Mouse (Mus musculus) MEL-GATA-1-ER (cell line): ENCODE measurements at regions not wholly inside any gene's neighbourhood (a gene's known extent, or its start where the extent isn't known, plus 50 kb on each side); places are given as distances from the start of the nearest gene placed in this dataset.

Experiments used
- DNase-seq: peaks from one replicate; pipeline ENCODE4 v3.0.0-alpha.2; 2012; ENCODE audit warnings: low read depth; ENCODE audit errors: extremely low read depth

DNA sequence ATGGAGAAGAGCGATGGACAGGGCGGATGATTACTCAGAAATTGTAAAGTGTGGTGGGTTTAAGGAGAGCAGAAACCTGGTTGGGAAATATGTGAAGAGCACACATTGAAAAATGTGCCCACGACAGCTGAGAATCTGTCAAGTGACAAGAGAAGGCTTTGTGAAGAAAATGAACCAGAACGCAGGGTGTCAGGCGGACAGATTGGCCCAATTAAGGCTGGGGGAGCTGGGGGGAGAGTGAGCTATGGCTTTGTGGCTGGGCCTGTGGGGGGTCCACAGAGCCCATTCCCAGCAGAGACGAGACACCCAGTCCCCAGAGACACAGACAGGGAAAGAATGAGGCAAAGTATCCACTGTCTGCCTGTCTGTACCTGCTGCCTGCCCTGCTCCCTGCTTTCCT, 153.3 kb downstream of the Shq1 start:
- no peak for DNase-seq

GRCm38 (mm10) chr6:100512676-100513075, 158.3 kb downstream of the Shq1 start:
- DNase-seq = no peak

- DNase-seq = no peak
These were observed 160.3 kb downstream of the Shq1 start for GRCm38 (mm10) chr6:100510676-100511075.

DNA sequence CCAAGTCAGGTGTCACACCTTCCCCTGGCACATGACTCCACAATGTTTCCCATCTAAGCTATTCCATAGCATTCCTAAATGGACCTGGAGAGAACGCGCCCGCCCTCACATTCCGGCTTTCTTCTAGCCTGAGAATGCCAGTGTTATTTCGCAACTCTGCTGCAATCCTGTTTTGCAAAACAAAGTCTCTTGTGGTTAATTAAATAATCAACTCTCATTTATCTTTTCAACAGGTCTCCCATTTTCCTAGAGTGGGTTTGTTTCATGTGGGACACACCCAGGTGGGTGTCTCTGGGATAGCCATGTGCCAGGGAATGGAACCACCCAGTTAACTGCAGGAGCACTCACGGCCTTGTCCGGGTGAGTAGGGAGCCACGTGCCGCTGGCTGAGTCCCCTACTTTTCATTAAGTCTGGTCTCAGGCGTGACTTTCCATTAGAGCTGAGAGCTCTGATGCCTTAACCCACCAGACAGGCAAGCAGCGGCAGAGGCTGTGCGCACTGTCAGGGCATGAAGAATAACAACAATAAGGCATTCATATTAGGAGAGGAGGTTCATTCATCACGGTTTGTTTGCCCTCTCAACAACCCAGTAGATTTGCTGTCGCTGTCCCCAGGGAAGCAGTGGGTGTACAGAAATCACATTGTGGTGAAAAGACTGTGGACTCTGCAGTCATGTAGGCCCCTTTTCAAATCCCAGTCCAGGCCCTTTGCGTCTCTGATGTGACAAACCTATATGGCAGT, 165.3 kb downstream of the Shq1 start:
- no peak for DNase-seq

DNA sequence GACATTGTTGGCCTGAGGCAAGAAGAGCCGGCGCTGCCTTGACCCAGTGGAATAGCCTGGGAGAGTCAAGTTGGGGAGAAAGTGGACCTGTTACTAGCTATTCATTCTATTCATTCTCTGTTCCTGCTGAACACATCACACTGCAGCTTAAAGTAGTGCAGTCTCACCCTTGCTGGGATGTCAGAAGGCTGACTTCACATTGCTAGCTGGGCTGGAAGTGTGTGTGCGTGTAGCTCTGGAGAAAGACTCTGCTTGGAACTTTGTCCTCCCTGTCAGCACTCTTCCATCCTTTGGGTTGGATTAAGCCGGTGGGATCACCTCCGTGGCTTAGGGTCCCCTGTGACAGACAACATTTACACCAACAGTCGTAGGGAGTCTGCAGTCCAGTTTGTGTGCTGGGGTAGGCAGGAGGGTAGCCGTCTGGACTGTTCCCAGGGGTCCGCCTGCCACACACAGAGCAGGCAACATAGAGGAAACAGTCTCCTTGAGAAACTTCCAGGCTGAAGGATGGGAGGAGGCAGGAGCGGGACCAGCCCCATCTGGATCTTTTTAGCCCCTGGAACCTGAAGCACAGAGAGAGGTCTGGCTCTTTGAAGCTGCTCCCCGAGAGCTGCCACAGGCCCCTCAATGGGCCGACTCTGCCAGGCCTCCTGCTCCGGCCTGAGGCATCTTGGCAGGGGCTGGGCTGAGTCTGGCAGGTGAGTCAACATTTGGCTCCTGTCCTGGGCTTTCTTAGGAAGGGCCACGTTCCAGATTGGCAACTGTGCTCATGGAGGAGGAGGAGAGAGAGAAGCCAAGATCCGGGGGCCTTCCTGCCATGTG, 167.8 kb downstream of the Shq1 start:
- no peak for DNase-seq

DNA sequence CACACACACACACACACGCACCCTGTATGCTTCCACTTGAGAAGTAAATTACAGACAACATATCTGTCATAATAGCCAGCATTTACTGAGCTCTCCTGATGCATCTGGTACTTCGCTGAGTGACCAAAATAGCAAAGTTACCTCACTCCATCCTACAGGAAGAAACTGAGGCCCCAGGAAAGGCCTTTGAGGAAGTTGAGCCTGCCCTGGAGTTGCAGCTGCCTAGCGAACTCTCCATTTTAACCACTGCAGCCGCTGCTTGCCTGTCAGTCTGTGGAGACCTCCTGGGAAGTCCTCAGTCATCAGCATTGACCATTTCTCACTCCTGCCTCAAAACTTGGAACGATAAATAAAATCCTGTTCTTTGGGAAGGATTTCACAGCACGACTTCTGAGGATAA, 168.8 kb downstream of the Shq1 start:
- DNase-seq = no peak

DNA sequence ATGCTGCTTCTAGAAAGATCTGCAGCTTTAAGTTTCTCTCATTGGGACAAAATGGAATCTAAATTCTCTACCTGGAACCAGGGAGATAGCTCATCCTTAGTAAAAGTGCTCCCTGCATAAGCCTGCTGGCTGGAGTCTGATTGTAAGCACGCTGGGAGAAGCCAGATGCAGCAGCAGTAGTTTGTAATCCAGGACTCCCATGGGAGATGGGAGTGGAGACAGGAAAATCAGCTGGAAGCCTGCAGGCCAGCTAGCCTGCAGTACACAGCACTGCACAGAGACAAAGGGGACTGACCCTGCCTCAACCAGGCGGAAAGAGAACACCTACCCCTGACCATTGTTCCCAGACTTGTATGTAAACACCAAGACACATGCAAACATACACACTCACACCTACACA, 170.2 kb downstream of the Shq1 start:
- DNase-seq = no peak

DNA sequence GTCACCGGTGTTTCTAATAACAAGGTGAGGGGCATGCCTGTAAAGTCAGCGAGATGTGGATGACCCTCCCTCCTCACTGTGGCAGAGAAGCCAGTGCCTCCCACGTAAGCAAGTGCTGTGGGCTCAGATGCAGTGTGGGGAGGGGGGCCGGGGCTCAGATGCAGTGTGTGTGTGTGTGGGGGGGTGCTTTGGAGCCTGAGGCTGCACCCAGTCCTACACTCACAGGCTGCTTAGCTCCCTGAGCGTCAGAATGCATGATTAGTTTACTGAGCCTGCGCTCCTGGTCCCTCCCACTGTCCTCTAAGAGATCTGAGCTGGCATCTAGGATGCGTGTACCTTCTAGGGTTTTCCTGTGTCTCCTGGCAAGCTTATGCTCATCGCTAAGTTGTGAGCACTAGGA, 170.9 kb downstream of the Shq1 start:
- DNase-seq = no peak

- DNase-seq = no peak
These were observed 172.1 kb downstream of the Shq1 start for GRCm38 (mm10) chr6:100498861-100499271.

- no peak for DNase-seq
These were observed 172.8 kb downstream of the Shq1 start for GRCm38 (mm10) chr6:100498126-100498525.

DNA sequence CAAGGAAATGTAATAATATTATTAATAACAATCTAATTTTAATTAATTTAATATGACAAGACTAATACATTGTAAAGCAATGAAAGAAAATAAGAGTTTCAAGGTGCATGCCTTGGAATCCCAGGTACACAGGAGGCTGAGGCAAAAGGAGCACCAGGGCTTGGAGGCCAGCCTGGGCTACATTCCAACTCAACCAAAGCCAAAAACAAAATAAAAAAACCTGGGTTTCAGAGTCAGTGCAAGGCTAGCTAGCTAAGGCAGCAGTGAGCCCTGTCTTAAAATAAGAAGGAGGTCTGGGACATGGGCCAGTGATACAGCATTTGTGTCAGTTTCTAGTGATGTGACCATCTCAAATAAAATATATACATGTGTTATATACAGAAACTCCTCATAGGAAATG, 174.8 kb downstream of the Shq1 start:
- DNase-seq = no peak

GRCm38 (mm10) chr6:100495131-100495530, 175.8 kb downstream of the Shq1 start:
- no peak for DNase-seq

DNA sequence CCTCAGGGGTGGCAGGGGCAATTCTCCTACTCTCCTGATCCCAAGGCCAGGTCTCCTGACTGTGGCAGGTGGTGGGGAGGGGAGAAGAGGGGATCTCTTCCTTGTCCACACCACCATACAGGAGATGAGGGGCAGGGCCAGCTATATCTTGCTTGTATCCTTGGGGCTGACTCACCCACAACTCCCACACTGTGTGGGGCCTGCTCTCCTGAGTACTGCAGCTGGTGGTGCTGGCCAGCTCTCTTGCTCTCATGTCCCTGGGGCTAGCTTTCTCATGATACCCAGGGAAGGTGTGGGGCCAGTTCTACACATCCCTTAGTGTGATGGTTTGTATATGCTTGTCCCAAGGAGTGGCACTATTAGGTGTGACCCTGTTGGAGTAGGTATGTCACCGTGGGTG, 177.4 kb downstream of the Shq1 start:
- no peak for DNase-seq

DNA sequence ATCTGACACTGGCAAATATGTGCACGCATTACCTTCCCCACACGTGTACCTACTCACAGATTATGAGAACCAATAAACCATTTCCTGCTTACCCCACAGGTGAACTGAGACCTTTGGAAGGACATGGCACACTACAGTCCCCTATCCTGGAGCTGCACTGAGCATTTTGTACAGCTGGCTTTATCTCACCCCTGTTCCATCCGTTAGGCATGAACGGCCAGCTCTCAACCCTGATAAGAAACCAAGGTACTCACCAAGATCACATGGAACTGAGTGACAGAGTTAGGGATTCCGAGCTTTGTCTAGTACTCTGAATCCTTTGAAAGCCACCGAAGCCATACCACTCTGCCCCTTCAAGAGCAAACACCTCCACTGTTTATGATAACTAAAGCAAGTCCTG, 179.1 kb downstream of the Shq1 start:
- no peak for DNase-seq

GRCm38 (mm10) chr6:100490920-100491712, 179.8 kb downstream of the Shq1 start:
- no peak for DNase-seq

DNA sequence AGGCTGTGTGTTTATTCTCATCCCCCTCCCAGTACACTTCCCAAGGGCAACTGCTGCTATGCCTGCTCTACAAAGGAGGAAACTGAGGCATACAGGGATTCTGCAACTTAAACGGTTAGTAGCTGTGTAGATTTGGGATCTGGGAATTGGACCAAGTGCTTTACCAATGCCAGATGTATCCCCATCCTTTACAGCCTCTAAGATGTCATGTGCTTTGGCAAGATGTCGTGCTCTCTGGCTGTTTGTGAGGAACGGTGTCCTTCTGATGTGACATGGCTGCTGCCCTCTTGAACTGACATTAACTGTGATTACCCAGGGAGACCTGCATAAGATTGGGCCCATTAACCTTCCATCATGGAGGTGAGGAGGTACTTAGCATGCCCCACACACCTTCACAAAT, 187.1 kb downstream of the Shq1 start:
- no peak for DNase-seq

DNA sequence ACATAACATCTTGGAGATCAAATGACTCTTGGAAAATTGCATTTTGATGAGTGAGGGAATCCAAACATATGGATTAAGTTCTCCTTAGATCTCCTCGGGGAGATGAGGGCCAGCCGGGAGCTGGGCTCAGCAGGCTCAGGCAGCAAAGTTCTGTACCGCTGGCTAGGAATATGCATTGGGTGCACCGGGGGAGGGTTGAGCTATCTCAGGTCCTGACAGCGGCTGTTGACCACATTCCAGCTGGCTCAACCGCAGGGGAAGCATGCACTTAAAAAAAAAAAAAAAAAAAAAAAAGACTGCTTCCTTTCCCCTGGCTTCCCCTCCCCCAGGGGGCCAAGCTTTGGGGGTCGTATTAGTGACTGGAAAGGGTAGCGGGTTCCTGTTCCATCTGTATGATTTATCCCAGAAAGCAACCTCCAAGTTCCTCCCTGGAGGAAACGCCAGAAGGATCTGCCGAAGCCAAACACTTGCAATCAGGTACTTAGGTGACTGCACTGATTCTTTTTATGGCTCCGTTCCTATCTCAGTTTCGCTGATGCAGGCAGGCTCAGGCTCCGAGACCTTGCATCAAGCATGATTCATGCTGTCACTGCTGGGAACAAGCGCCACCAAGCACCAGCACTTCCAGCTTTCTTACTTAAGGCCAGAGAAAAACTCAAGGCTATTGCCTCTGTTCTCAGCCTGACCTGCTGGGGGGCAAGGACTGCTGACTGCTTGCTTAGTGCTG, 187.7 kb downstream of the Shq1 start:
- DNase-seq = no peak

GRCm38 (mm10) chr6:100482572-100482971, 188.4 kb downstream of the Shq1 start:
- no peak for DNase-seq

- DNase-seq = no peak
These were observed 190.4 kb downstream of the Shq1 start for GRCm38 (mm10) chr6:100480525-100480924.

- no peak for DNase-seq
These were observed 191.1 kb downstream of the Shq1 start for GRCm38 (mm10) chr6:100479881-100480280.

- DNase-seq = no peak
These were observed 191.5 kb downstream of the Shq1 start for GRCm38 (mm10) chr6:100479455-100479854.
